Mouse (Mus musculus) small intestine, adult 2 months (tissue): ENCODE data around the gene Traf3. TPM values are rescaled to one million over a fixed set of nuclear protein-coding genes. Genes with fewer than 3 reads are reported as not detected.
A peak's percentile ranks its signal among the peaks of the same experiment; 100 is the strongest.

ENCODE experiments used
- H3K27ac ChIP-seq: fragments of 200-500 bp; 2 replicates; pipeline ENCODE4 v1.5.1; 2012; ENCODE audit warnings: low read depth, low read length, control low read depth, inconsistent platforms; ENCODE audit not compliant: insufficient read depth
- H3K27me3 ChIP-seq: fragments of 200-500 bp; 2 replicates; pipeline ENCODE4 v1.6.1; 2012; ENCODE audit warnings: mild to moderate bottlenecking, moderate library complexity, low read length, inconsistent platforms; ENCODE audit not compliant: control insufficient read depth, insufficient read depth
- H3K36me3 ChIP-seq: fragments of 200-500 bp; 2 replicates; pipeline ENCODE4 v1.6.1; 2012; ENCODE audit warnings: mild to moderate bottlenecking, low read length, control low read depth, inconsistent platforms; ENCODE audit not compliant: control insufficient read depth, insufficient read depth
- H3K4me1 ChIP-seq: fragments of 200-500 bp; 2 replicates; pipeline ENCODE4 v1.6.1; 2012; ENCODE audit warnings: low read length, inconsistent platforms, mixed read lengths; ENCODE audit not compliant: control insufficient read depth, insufficient read depth, insufficient read length
- H3K4me3 ChIP-seq: fragments of 200-500 bp; 2 replicates; pipeline ENCODE4 v1.5.1; 2012; ENCODE audit warnings: low read depth, mild to moderate bottlenecking, control low read depth, inconsistent platforms, low read length, moderate library complexity
- CTCF ChIP-seq: fragments of 200-500 bp; IDR thresholded peaks from 2 replicates; pipeline ENCODE4 v1.5.1; 2012; ENCODE audit warnings: low read depth, mild to moderate bottlenecking, control low read depth, inconsistent platforms, low read length, moderate library complexity, mixed read lengths; ENCODE audit not compliant: insufficient replicate concordance, insufficient read length; ENCODE audit errors: extremely low read depth
- POLR2A ChIP-seq: fragments of 200-500 bp; IDR thresholded peaks from 2 replicates; pipeline ENCODE4 v1.6.1; 2012; ENCODE audit warnings: low read depth, mild to moderate bottlenecking, control low read depth, inconsistent platforms, low read length, moderate library complexity
- WGBS: fragments of 180-500 bp; shearing (Covaris S2); methylation state at CpG from one replicate; pipeline ENCODE4 v1.1.7; 2018; 5-methylcytosine and 5-hydroxymethylcytosine counted together
- polyA plus RNA-seq: library from polyadenylated mRNA; depleted of rRNA; stranded (reverse); fragments of >200 nt; gene quantifications from 2 replicates; pipeline ENCODE4 v1.2.3, GENCODE M21; 2012

The Traf3 gene
- polyA plus RNA-seq, 1 experiment: 13.5 TPM

DNA sequence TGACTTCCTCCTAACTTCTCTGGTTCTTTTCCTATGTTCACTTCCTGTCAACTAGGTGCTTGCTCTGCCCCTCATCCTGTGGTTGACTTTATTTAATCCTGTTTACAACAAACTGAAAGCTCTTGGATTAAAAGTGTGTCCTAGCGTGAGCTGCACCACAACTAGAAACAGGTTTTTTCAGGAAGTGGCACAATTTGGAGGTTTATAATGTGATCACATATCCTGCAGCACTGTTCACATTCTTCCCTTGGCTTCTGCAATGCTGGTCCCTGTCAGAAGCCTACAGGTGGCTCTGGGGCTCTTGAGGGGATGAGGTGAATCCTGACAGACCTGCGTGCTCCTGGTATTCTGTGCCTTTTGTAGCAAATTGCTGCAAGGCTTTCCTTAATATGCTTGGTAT is 64.6 kb downstream of the Traf3 start:
- Histone ChIP-seq H3K4me3 (no peak overlapping the region), H3K27ac (no peak overlapping the region), H3K36me3 (peaks cover 3% of the 10 kb centered on the region), H3K4me1 (peaks cover 11% of the 10 kb centered on the region), H3K27me3 (no peaks in the 10 kb centered on the region)
- no peak for TF ChIP-seq CTCF
- TF ChIP-seq POLR2A: no peak
- WGBS: 92% methylated on average over 2 of the region's 2 CpGs

DNA sequence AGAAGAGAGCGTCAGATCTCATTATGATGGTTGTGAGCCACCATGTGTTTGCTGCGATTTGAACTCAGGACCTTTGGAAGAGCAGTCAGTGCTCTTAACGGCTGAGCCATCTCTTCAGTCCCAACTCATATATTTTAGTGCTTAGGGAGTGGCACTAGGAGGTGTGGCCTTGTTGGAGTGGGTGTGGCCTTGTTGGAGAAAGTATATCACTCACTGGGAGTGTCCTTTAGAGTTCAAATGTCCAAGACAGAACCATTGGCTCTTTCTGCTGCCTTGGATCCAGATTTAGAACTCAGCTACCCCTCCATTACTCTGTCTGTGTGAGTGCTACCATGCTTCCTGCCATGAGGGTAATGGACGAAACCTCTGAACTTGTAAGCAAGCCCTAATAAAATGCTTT is 67.6 kb downstream of the Traf3 start:
- Histone ChIP-seq H3K27ac (peak overlapping the region; percentile 51), H3K27me3 (no peaks in the 10 kb centered on the region), H3K4me1 (peaks cover 11% of the 10 kb centered on the region), H3K36me3 (peaks cover 11% of the 10 kb centered on the region), H3K4me3 (no peak overlapping the region)
- WGBS: 68% methylated on average over 4 of the region's 4 CpGs
- TF ChIP-seq POLR2A: no peak

DNA sequence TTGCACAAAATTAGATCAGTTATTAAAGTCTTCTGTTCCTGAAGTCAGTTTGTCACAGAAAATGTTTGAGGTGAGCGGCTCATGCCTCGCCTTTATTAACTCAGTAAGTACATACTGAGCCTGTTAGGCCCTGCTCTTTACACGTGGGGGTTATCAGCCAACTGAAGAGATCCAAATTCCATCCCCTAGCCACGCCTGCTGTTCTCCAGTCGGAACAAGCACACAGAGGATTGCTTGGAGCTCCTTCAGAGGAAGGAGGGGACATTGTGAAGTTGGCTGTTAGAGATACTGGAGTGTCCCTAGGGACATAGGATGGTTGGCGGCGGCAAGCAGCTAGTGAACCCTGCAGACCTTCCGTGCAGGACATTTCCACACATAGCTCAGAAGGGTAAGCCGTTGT is 68.2 kb downstream of the Traf3 start:
- H3K27me3 ChIP-seq: no peaks in the 10 kb centered on the region
- H3K27ac ChIP-seq: peak overlapping the region; percentile 51
- peaks cover 14% of the 10 kb centered on the region for H3K36me3 ChIP-seq
- H3K4me1 ChIP-seq: peaks cover 11% of the 10 kb centered on the region
- no peak overlapping the region for H3K4me3 ChIP-seq
- 60% methylated on average over 9 of the region's 9 CpGs for WGBS
- TF ChIP-seq CTCF (no peak), POLR2A (no peak)

DNA sequence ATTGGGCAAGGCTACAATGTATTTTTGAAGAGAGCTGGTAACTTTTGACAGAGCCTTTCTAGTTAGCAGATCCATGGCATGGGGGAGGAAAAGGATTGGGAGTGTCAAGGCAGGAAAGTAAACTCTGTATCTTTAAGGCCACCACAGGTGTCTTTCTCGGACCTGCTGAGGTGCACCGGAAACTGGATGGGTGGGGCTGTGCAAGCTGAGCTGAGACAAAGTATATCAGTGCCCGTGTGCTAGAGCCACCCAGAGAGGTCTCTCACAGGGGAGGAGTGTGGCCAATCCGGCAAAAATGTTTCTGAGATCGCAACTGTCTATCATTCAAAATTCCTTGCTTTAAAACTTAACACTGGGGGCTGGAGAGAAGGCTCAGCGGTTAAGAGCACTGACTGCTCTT is 69.5 kb downstream of the Traf3 start:
- H3K4me3 ChIP-seq: no peak overlapping the region
- H3K36me3 ChIP-seq: peaks cover 23% of the 10 kb centered on the region
- no peaks in the 10 kb centered on the region for H3K27me3 ChIP-seq
- WGBS: 72% methylated on average over 6 of the region's 6 CpGs
- TF ChIP-seq CTCF (no peak), POLR2A (no peak)
- H3K27ac ChIP-seq: no peak overlapping the region
- peaks cover 11% of the 10 kb centered on the region for H3K4me1 ChIP-seq

DNA sequence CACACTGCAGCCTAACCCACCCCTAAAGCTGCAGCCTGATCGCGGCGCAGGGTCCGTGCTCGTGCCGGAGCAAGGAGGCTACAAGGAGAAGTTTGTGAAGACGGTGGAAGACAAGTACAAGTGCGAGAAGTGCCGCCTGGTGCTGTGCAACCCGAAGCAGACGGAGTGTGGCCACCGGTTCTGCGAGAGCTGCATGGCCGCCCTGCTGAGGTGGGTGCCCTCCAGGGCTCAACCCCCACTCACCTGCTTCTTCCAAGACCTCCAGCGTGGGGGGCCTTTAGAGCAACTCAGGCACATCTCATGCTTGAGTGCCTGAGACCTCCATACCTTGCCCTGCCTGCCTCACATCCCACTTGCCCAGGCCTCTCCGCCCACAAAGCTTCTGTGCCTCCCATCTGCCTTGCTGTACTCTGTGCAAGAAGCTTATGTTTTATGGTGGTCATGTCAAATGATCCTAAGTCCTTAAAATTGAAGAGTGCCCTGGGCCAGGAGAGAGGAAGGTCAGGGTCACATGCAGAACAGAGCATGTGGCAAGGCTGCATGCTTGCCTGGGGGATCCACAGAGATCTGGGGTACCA is 71.5 kb downstream of the Traf3 start:
- Histone ChIP-seq H3K4me3 (no peak overlapping the region), H3K4me1 (peaks cover 11% of the 10 kb centered on the region), H3K27me3 (no peaks in the 10 kb centered on the region), H3K27ac (no peak overlapping the region), H3K36me3 (peaks cover 31% of the 10 kb centered on the region)
- WGBS: 97% methylated on average over 16 of the region's 16 CpGs
- no peak for TF ChIP-seq POLR2A
- TF ChIP-seq CTCF: no peak

DNA sequence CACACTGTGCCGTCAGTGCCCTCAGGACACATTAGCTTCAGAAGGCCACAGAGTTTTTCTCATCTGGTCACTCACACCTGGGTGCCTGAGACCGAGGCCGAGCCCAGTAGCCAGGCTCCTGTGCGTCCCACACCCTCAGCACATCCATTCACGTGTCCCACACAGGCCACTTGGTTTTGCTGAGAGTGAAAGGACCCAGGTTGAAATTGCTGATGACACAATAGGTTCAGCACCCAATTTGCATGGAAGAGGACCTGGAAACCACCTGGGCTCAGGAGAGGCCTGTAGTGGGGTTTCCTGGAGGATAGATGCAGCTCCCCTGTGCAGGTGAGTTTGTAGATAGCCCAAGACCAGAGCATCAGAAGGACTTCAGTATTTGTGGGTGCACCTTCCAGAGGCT is 72.2 kb downstream of the Traf3 start:
- H3K27me3 ChIP-seq: no peaks in the 10 kb centered on the region
- peaks cover 37% of the 10 kb centered on the region for H3K36me3 ChIP-seq
- peaks cover 11% of the 10 kb centered on the region for H3K4me1 ChIP-seq
- TF ChIP-seq POLR2A (no peak), CTCF (no peak)
- 93% methylated on average over 5 of the region's 5 CpGs for WGBS
- no peak overlapping the region for H3K4me3 ChIP-seq
- H3K27ac ChIP-seq: no peak overlapping the region

DNA sequence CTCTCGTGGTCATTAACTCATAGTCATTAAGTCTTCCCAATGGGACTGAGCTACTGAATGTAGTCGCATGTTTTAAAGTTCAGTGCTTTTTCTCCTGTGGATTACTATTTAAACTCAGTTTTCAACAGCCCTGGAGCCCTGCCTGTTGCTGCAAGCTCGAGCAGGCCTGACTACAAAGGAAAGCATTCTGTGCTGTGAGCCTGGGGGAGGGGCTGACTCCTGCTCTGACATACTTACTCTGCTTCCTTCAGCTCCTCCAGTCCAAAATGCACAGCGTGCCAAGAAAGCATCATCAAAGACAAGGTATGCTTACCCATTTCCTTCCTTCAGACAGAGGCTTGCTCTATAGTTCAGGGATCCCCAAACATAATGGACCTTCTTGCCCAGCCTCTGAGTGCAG is 72.6 kb downstream of the Traf3 start:
- no peak overlapping the region for H3K27ac ChIP-seq
- H3K4me1 ChIP-seq: peaks cover 9% of the 10 kb centered on the region
- TF ChIP-seq CTCF (no peak), POLR2A (no peak)
- no peak overlapping the region for H3K4me3 ChIP-seq
- H3K27me3 ChIP-seq: no peaks in the 10 kb centered on the region
- 67% methylated on average over 4 of the region's 4 CpGs for WGBS
- peaks cover 40% of the 10 kb centered on the region for H3K36me3 ChIP-seq

DNA sequence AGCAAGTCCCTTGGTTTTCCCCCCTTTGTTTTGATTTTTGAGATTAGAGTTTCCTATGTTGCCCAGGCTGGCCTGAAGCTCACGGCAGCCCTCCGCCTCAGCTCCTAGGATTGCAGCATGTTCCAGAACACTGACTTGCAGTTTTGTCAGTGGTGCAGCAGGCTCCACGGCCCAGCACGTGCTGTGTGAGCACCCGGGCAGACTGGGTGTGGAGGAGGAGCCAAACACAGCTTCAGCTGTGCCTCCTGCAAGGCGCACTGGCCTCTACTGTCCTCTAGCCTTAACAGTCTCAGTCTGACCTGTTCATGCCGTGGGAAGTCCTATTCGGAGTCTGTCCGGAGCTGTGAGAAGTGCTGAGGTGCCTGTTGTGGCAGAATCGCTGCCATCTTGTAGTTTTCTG is 73.8 kb downstream of the Traf3 start:
- Histone ChIP-seq H3K27ac (no peak overlapping the region), H3K4me1 (peaks cover under 1% of the 10 kb centered on the region), H3K36me3 (peaks cover 48% of the 10 kb centered on the region), H3K4me3 (no peak overlapping the region), H3K27me3 (no peaks in the 10 kb centered on the region)
- WGBS: 88% methylated on average over 10 of the region's 10 CpGs
- TF ChIP-seq CTCF: no peak
- TF ChIP-seq POLR2A: no peak
